Mouse (Mus musculus): Measurements from ENCODE around the gene Ppargc1a. TPM values are rescaled to one million over a fixed set of nuclear protein-coding genes. Genes with fewer than 3 reads are reported as not detected.

Gene Ppargc1a
- polyA plus RNA-seq, 1 experiment from 2014 or later = 7.9 TPM

GRCm38 (mm10) chr5:51483768-51484167 lies 83.8 kb downstream of the Ppargc1a start:
- H3K36me3 ChIP-seq = no peaks in the 10 kb centered on the region
- H3K27ac ChIP-seq (replicated peaks) = no peak overlapping the region
- no peaks in the 10 kb centered on the region for H3K27me3 ChIP-seq
- H3K4me3 ChIP-seq = no peak overlapping the region
- no peaks in the 10 kb centered on the region for H3K4me1 ChIP-seq
- no peak for ATAC-seq (replicated peaks)
- no peak overlapping the region for H3K9ac ChIP-seq (replicated peaks)
- H3K4me2 ChIP-seq (replicated peaks) = no peak overlapping the region
- 73% methylated on average over 1 of the region's 1 CpGs for WGBS
- H3K9me3 ChIP-seq = no peaks in the 10 kb centered on the region

GRCm38 (mm10) chr5:51479859-51480258 lies 87.7 kb downstream of the Ppargc1a start:
- H3K4me1 ChIP-seq = no peaks in the 10 kb centered on the region
- H3K4me2 ChIP-seq (replicated peaks) = no peak overlapping the region
- no peaks in the 10 kb centered on the region for H3K36me3 ChIP-seq
- no peak for ATAC-seq (replicated peaks)
- no peaks in the 10 kb centered on the region for H3K9me3 ChIP-seq
- no peak overlapping the region for H3K4me3 ChIP-seq
- no peak overlapping the region for H3K27ac ChIP-seq (replicated peaks)
- H3K9ac ChIP-seq (replicated peaks) = no peak overlapping the region
- no peaks in the 10 kb centered on the region for H3K27me3 ChIP-seq

GRCm38 (mm10) chr5:51479456-51479855 lies 88.1 kb downstream of the Ppargc1a start:
- H3K4me1 ChIP-seq = no peaks in the 10 kb centered on the region
- WGBS = 72% methylated on average over 2 of the region's 2 CpGs
- ATAC-seq (replicated peaks) = no peak

DNA sequence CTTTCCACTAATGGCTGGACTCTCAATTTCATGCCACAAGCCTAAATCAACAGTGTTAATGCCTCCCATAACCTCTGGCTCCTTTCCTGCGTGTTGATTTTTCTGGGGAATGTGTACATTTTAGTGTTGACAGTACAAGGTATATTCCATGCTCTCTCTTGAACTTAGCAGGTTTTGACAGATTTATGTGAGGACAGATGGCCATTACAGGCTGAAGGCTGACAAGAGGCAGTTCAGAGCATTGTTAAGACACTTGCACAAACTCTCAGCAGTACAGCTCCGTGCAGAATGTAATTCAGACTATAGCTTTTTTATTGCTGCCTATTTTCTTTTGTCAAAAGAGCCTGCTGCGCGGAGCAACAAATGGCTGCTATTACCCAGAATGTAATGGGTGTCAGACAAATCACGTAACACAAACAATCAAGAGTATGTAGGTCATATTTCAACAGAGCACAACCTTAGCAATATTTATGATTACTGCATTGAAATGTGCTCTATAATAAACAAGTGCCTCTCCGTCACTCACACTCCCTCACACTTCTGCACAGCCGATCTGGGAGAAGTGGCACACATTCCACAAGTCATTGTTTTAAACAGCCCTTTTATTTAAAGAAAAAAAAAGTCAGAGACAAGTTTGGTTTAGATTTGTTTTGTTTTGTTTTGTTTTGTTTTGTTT lies 89.1 kb downstream of the Ppargc1a start:
- Histone ChIP-seq H3K4me2 (replicated peaks) (no peak overlapping the region), H3K9me3 (no peaks in the 10 kb centered on the region), H3K4me3 (no peak overlapping the region), H3K27ac (replicated peaks) (no peak overlapping the region), H3K4me1 (no peaks in the 10 kb centered on the region), H3K9ac (replicated peaks) (no peak overlapping the region), H3K36me3 (no peaks in the 10 kb centered on the region), H3K27me3 (no peaks in the 10 kb centered on the region)
- peak; percentile 41; the same call in 1 of the 2 replicates for ATAC-seq (replicated peaks)
- 33% methylated on average over 7 of the region's 7 CpGs for WGBS

More at GRCm38 (mm10) chr5:51479456-51479855, 88.1 kb downstream of the Ppargc1a start:
- no peak overlapping the region for H3K4me2 ChIP-seq (replicated peaks)
- no peak overlapping the region for H3K4me3 ChIP-seq
- H3K36me3 ChIP-seq = no peaks in the 10 kb centered on the region
- H3K9me3 ChIP-seq = no peaks in the 10 kb centered on the region
- H3K27ac ChIP-seq (replicated peaks) = no peak overlapping the region
- H3K9ac ChIP-seq (replicated peaks) = no peak overlapping the region
- no peaks in the 10 kb centered on the region for H3K27me3 ChIP-seq

GRCm38 (mm10) chr5:51477140-51477539 lies 90.4 kb downstream of the Ppargc1a start:
- Histone ChIP-seq H3K9ac (replicated peaks) (no peak overlapping the region), H3K27me3 (no peaks in the 10 kb centered on the region), H3K4me2 (replicated peaks) (no peak overlapping the region), H3K4me3 (no peak overlapping the region), H3K9me3 (no peaks in the 10 kb centered on the region), H3K4me1 (no peaks in the 10 kb centered on the region), H3K36me3 (no peaks in the 10 kb centered on the region), H3K27ac (replicated peaks) (no peak overlapping the region)
- no peak for ATAC-seq (replicated peaks)
- 74% methylated on average over 3 of the region's 3 CpGs for WGBS

DNA sequence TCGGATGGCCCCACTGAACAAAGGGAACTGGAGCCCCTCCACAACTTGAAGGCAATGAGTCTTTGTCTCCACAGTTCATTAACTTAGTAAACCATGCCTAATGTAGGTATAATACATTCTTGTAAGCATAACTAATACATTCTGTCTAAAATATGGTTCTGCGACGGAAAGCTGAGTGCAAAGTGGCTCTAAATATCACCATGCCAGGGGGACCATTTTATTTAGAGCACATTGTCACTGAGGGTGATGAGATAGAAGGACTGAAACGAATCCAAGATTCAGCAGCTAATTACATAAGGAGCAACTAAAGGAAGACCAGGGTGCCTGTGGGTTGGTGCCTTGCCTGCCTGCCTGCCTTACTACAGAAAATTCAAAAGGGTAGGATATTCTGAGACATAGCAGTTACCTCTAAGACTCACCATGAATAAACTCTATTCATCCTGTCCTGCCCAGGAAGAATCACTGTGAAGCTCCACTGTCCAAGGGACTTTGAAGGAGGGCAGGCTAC lies 92.4 kb downstream of the Ppargc1a start:
- Histone ChIP-seq H3K4me1 (no peaks in the 10 kb centered on the region), H3K27ac (replicated peaks) (no peak overlapping the region), H3K36me3 (no peaks in the 10 kb centered on the region), H3K27me3 (no peaks in the 10 kb centered on the region), H3K4me2 (replicated peaks) (no peak overlapping the region), H3K9me3 (no peaks in the 10 kb centered on the region), H3K4me3 (no peak overlapping the region), H3K9ac (replicated peaks) (no peak overlapping the region)
- 81% methylated on average over 4 of the region's 4 CpGs for WGBS
- no peak for ATAC-seq (replicated peaks)

- ATAC-seq (replicated peaks) = no peak
- 93% methylated on average over 4 of the region's 4 CpGs for WGBS
- no peak overlapping the region for H3K27ac ChIP-seq (replicated peaks)
- H3K9ac ChIP-seq (replicated peaks) = no peak overlapping the region
- no peak overlapping the region for H3K4me2 ChIP-seq (replicated peaks)
- no peak overlapping the region for H3K4me3 ChIP-seq
- H3K36me3 ChIP-seq = no peaks in the 10 kb centered on the region
- no peaks in the 10 kb centered on the region for H3K4me1 ChIP-seq
- no peaks in the 10 kb centered on the region for H3K9me3 ChIP-seq
- H3K27me3 ChIP-seq = no peaks in the 10 kb centered on the region
These were observed 95.9 kb downstream of the Ppargc1a start for GRCm38 (mm10) chr5:51471614-51472013.

DNA sequence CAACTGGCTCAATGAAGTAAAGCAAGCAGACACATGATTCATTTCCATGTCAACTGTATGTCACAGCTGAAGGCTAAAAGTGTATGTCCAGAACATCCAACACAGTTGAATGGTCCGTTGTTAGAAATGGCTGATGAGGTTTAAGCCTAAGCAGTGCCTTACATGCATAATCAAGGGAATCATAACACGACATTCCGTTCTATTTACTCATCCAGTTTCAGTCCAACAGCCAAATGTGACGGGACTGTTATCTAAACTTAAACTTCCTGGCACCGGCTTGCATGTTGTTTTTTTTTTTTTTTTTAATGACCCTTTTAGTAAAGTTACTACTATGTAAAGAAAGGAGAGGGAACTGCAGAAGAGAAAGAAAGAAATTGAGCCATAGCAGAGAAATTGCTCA lies 101.5 kb downstream of the Ppargc1a start:
- Histone ChIP-seq H3K27ac (replicated peaks) (no peak overlapping the region), H3K9me3 (no peaks in the 10 kb centered on the region), H3K4me1 (no peaks in the 10 kb centered on the region), H3K27me3 (no peaks in the 10 kb centered on the region), H3K4me3 (no peak overlapping the region), H3K36me3 (no peaks in the 10 kb centered on the region), H3K9ac (replicated peaks) (no peak overlapping the region), H3K4me2 (replicated peaks) (no peak overlapping the region)
- no peak for ATAC-seq (replicated peaks)
- 86% methylated on average over 5 of the region's 5 CpGs for WGBS

GRCm38 (mm10) chr5:51452033-51452432 lies 115.5 kb downstream of the Ppargc1a start:
- ATAC-seq (replicated peaks) = no peak
- no peaks in the 10 kb centered on the region for H3K9me3 ChIP-seq
- no peaks in the 10 kb centered on the region for H3K27me3 ChIP-seq
- no peak overlapping the region for H3K4me3 ChIP-seq
- H3K27ac ChIP-seq (replicated peaks) = no peak overlapping the region
- H3K9ac ChIP-seq (replicated peaks) = no peak overlapping the region
- H3K36me3 ChIP-seq = no peaks in the 10 kb centered on the region
- 66% methylated on average over 3 of the region's 3 CpGs for WGBS
- no peak overlapping the region for H3K4me2 ChIP-seq (replicated peaks)
- H3K4me1 ChIP-seq = no peaks in the 10 kb centered on the region

DNA sequence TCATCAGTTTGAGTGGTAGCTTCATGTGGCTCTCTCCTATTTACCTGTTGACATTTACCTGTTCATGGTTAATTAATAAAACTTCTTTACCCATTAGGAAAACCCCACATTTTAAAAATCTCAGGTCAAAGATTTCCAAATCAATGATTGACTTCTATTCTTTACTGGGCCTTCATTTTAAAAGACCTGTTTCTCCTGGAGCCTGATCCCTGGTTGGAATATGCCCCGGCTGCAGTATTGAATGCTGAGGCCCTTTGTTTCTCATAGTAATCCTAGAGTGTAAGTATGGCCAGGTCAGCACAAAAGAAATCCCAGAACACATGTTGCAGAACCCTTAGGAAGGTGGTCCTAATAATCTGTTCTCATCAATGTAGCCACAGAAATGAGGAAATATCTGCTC lies 119.9 kb downstream of the Ppargc1a start:
- WGBS = 83% methylated on average over 1 of the region's 1 CpGs
- H3K9ac ChIP-seq (replicated peaks) = no peak overlapping the region
- no peak overlapping the region for H3K4me2 ChIP-seq (replicated peaks)
- ATAC-seq (replicated peaks) = no peak
- no peaks in the 10 kb centered on the region for H3K36me3 ChIP-seq
- H3K4me3 ChIP-seq = no peak overlapping the region
- H3K27ac ChIP-seq (replicated peaks) = no peak overlapping the region
- H3K4me1 ChIP-seq = no peaks in the 10 kb centered on the region
- no peaks in the 10 kb centered on the region for H3K27me3 ChIP-seq
- H3K9me3 ChIP-seq = no peaks in the 10 kb centered on the region

- WGBS = 92% methylated on average over 14 of the region's 14 CpGs
- Histone ChIP-seq H3K36me3 (no peaks in the 10 kb centered on the region), H3K4me1 (no peaks in the 10 kb centered on the region), H3K27ac (replicated peaks) (no peak overlapping the region), H3K9ac (replicated peaks) (no peak overlapping the region), H3K4me2 (replicated peaks) (no peak overlapping the region), H3K27me3 (no peaks in the 10 kb centered on the region), H3K4me3 (no peak overlapping the region), H3K9me3 (no peaks in the 10 kb centered on the region)
- ATAC-seq (replicated peaks) = no peak
These were observed 121.0 kb downstream of the Ppargc1a start for GRCm38 (mm10) chr5:51446299-51447090.

DNA sequence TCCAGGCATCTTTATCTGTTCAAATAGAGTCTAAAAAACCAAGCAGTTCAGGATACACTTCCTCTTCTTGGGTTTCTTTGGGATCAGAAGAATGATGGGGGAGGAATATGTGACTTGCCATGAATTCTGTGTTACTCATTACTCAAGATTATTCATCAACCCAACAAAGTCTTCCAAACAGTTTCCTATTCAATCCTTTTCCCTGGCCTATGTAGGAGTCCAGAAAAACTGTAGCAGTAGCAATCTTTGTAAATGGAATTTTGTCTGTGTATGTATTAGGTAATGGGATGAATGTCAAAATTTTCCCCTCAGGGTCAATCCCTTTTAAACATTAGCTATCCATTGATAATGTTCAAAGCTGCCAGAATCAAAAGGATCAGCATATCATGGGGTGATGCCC lies 121.8 kb downstream of the Ppargc1a start:
- no peaks in the 10 kb centered on the region for H3K9me3 ChIP-seq
- no peak overlapping the region for H3K4me3 ChIP-seq
- H3K9ac ChIP-seq (replicated peaks) = no peak overlapping the region
- ATAC-seq (replicated peaks) = no peak
- H3K4me1 ChIP-seq = no peaks in the 10 kb centered on the region
- no peaks in the 10 kb centered on the region for H3K36me3 ChIP-seq
- no peak overlapping the region for H3K27ac ChIP-seq (replicated peaks)
- H3K27me3 ChIP-seq = no peaks in the 10 kb centered on the region
- no peak overlapping the region for H3K4me2 ChIP-seq (replicated peaks)
